Mouse (Mus musculus) limb, embryonic 15.5 days (tissue): ENCODE measurements around the gene Reg1. TPM values are rescaled to one million over a fixed set of nuclear protein-coding genes. Genes with fewer than 3 reads are reported as not detected.

Experiments
- ATAC-seq: fragments of 200-750 bp; cut with Nextera tagmentation; 2 replicates; pipeline ENCODE4 v1.8.0; 2017; ENCODE audit warnings: low read depth, moderate TSS enrichment; ENCODE audit not compliant: insufficient number of reproducible peaks, low FRiP score, low TSS enrichment
- H3K27ac ChIP-seq: fragments of 300-500 bp; sonication (generic); 2 replicates; pipeline ENCODE4 v1.5.1; 2015; ENCODE audit warnings: moderate library complexity, mild to moderate bottlenecking, inconsistent platforms
- H3K27me3 ChIP-seq: fragments of 300-500 bp; sonication (generic); 2 replicates; pipeline ENCODE4 v1.6.1; 2015; ENCODE audit warnings: inconsistent platforms
- H3K36me3 ChIP-seq: fragments of 300-500 bp; sonication (generic); 2 replicates; pipeline ENCODE4 v1.6.1; 2015; ENCODE audit warnings: inconsistent platforms
- H3K4me1 ChIP-seq: fragments of 300-500 bp; sonication (generic); 2 replicates; pipeline ENCODE4 v1.6.1; 2015; ENCODE audit warnings: inconsistent platforms
- H3K4me2 ChIP-seq: fragments of 300-500 bp; sonication (generic); 2 replicates; pipeline ENCODE4 v1.6.1; 2015; ENCODE audit warnings: mild to moderate bottlenecking, inconsistent platforms
- H3K4me3 ChIP-seq: fragments of 300-500 bp; sonication (generic); 2 replicates; pipeline ENCODE4 v1.5.1; 2015; ENCODE audit warnings: mild to moderate bottlenecking, inconsistent platforms
- H3K9ac ChIP-seq: fragments of 300-500 bp; sonication (generic); 2 replicates; pipeline ENCODE4 v1.6.1; 2015; ENCODE audit warnings: inconsistent platforms
- H3K9me3 ChIP-seq: fragments of 300-500 bp; sonication (generic); 2 replicates; pipeline ENCODE4 v1.6.1; 2016; ENCODE audit warnings: inconsistent platforms
- WGBS: fragments of 180-500 bp; shearing (Covaris S2); methylation state at CpG from one replicate; pipeline ENCODE4 v1.1.7; 2015; 5-methylcytosine and 5-hydroxymethylcytosine counted together
- polyA plus RNA-seq: library from polyadenylated mRNA; unstranded; fragments of >200 nt; fragmentation: Nextera tagmentation; extraction: Ambion mirVana; gene quantifications from 2 replicates; pipeline ENCODE4 v1.2.1, GENCODE M21; 2015

Reg1 gene
- polyA plus RNA-seq, 1 experiment from 2014 or later: not detected

- no peak overlapping the region for H3K4me2 ChIP-seq
- H3K4me3 ChIP-seq: no peak overlapping the region
- ATAC-seq: no peak
- no peaks in the 10 kb centered on the region for H3K4me1 ChIP-seq
- no peak overlapping the region for H3K27ac ChIP-seq
- no peaks in the 10 kb centered on the region for H3K36me3 ChIP-seq
- H3K9ac ChIP-seq: no peak overlapping the region
- no peaks in the 10 kb centered on the region for H3K27me3 ChIP-seq
- WGBS: 68% methylated on average over 3 of the region's 3 CpGs
- no peaks in the 10 kb centered on the region for H3K9me3 ChIP-seq
Observed at GRCm38 (mm10) chr6:78469287-78469686, 46.8 kb downstream of the Reg1 start.

Other genes starting within 250 kb of the Reg1 start
- not detected in 2 replicates for gene Reg3b, start 52.1 kb upstream of the Reg1 start, polyA plus RNA-seq
- not detected in 2 replicates for gene Reg3d, start 43.8 kb upstream of the Reg1 start, polyA plus RNA-seq
- gene Reg3a, start 42.0 kb upstream of the Reg1 start, polyA plus RNA-seq: not detected in 2 replicates
- not detected in 2 replicates for gene Reg2, start 27.1 kb upstream of the Reg1 start, polyA plus RNA-seq
- gene Reg3g, start 46.2 kb downstream of the Reg1 start, polyA plus RNA-seq: not detected in 2 replicates